Mouse (Mus musculus) lung, postnatal 36 days (tissue): ENCODE results near the gene Hoxb5.

Experiments used
- DNase-seq: peaks from one replicate; pipeline ENCODE4 v3.0.0; 2022; ENCODE audit warnings: mixed read lengths

Hoxb5 gene

GRCm38 (mm10) chr11:96288455-96289221 is 14.5 kb upstream of the Hoxb5 start:
- no peak for DNase-seq

DNA sequence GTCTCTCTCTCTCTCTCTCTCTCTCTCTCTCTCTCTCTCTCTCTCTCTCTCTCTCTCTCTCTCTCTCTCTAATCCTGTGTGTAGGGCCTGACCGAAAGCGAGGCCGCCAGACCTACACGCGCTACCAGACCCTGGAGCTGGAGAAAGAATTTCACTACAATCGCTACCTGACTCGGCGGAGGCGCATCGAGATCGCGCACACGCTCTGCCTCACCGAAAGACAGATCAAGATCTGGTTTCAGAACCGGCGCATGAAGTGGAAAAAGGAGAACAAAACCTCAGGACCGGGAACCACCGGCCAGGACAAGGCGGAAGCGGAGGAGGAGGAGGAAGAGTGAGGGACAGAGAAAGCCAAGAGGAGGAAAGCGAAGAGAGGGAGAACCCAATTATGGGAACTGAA is 13.8 kb upstream of the Hoxb5 start:
- no peak for DNase-seq

GRCm38 (mm10) chr11:96289837-96290236 is 13.3 kb upstream of the Hoxb5 start:
- DNase-seq: no peak

GRCm38 (mm10) chr11:96290705-96291355 is 12.3 kb upstream of the Hoxb5 start:
- no peak for DNase-seq

DNA sequence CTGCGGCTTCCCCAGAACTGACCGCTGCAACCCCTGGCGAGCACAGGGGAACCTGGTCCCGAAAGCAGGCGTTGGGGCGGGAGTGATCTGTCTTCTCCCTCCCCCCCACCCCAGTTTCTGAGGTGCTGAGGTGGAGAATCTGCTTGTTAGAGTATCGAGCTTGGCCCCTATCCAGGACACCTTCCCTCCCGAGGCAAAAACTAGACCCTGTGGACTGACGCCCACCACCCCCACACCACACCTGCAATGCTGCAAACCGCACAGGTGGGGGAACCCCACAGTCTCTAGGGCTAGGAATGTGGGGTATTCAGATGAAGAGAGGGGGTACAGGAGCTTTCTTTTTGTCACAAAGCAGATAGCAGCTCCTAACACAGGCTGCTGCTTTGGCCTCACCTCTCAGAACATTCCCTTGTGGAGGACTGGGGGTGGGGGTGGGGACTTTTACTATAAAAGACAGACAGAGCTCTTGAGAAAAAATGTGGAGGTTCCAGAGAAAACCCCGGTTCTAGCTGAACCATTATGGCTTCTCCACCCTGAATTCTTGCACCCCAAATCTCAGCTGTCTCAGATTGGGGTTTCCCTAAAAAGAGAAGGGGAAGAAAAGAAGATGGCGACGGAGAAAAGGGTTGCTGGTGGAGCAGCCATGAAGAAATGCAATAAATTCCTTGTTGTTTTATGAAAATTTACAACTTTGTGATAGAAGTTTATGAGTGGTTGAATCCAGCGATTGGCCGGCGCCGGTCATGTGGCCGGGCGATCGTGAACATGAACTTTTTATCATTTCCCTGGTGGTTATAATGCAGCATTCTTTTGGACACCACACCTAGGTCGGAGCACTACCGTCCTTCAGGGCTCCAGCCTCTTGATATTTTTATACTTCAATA is 11.2 kb upstream of the Hoxb5 start, which contains the start of gene Hoxb6:
Hoxb6 (plus strand) TSS at position 796 of the 884 bp plus-strand sequence.
- DNase-seq: no peak

- DNase-seq: no peak
Measured at GRCm38 (mm10) chr11:96292565-96293301, 10.4 kb upstream of the Hoxb5 start.

DNA sequence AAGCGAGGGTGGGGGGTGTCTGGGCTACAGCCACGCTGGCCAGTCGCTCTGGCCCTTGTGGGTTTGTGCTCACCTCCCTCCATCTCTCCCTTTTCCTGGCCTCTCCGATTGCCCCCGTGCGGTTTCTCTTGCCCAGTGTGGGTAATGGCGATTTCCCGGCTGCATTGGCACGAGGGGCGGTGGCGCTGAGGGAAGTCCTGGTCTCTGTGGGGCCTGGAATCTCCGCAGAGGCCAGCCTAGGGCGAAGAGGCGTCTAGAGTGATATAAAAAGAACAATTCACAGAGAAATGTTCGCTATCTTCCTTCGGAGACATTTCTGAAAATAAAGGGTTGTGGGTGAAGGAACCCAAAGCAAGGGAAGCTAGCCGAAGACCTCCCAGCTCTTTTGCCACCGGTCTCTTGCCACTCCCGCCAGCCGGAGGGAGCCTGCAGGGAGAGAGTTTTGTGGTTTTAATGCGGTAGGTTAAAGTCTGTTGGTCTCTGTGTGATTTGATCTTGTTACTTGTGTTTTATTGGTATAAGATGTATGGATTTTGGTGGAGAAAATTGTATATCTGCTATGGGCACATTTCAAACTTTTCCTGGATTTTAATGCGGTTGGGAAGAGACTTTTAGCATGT is 9.7 kb upstream of the Hoxb5 start:
- DNase-seq: no peak

- peak; percentile 88 for DNase-seq
Measured at GRCm38 (mm10) chr11:96294245-96295091, 8.7 kb upstream of the Hoxb5 start.

DNA sequence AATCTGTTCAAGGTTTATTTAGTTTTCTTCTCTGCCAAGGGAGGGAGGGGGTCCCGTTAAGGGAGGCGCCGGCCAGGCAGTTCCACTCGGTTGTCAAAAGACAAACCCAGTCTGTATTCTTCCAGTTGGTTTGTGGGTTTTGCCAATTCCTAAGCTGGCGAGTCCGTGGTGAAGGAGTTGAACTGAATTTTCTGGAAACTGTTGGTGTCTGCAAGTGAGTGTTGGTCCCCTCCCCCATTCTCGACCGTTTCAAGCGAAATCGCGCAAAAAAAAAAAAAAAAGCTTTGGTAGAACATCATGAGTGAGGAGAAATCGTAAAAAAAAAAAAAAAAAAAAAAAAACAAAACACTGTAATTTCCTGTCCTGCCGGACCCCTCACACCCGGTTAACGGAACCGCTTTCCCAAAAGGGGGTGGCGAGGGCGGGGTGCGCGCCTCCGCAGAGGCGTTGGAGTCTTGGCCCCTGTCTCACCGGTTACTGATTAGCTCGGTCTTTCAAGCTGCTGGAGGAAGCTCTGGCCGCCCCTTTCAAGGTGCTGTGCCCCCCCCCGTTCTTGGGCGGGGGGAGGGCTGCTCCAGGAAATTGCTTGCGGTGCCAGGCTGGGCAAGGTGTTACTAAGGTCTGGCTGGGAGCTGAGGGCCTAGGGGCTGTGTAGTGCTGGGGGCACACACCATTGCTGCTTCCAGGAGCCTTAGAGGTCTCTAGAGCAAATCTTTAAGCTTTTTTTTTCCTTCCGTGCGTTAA is 7.9 kb upstream of the Hoxb5 start:
- no peak for DNase-seq

GRCm38 (mm10) chr11:96296997-96297396 is 6.1 kb upstream of the Hoxb5 start:
- DNase-seq: no peak

- DNase-seq: no peak
Measured at GRCm38 (mm10) chr11:96297428-96297827, 5.7 kb upstream of the Hoxb5 start.

GRCm38 (mm10) chr11:96297968-96298635 is 5.0 kb upstream of the Hoxb5 start:
- no peak for DNase-seq

DNA sequence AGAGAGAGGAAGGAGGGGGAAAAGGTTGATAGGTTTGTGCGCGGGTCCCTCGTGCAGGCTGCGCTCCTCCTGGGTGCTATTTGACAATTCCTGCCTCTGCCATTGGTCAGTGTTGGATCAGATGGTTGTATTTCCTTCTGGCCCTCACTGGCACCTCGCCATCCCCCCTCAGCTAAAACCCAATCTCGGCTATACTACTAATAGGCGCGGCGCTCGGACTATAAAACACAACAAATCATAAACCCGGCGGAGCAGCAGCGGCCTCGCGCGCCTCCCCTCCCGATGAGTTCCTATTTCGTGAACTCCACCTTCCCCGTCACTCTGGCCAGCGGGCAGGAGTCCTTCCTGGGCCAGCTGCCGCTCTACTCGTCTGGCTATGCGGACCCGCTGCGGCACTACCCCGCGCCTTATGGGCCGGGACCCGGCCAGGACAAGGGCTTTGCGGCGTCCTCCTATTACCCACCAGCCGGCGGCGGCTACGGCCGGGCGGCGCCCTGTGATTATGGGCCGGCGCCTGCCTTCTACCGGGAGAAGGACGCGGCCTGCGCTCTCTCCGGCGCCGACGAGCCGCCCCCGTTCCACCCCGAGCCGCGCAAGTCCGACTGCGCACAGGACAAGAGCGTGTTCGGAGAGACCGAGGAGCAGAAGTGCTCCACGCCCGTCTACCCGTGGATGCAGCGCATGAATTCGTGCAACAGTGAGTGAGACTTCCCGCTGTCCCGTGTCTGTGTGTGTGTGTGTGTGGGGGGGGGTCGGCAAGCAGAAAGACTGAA is 4.1 kb upstream of the Hoxb5 start:
- DNase-seq: peak; percentile 55

- DNase-seq: no peak
Measured at GRCm38 (mm10) chr11:96299781-96300180, 3.4 kb upstream of the Hoxb5 start.

DNA sequence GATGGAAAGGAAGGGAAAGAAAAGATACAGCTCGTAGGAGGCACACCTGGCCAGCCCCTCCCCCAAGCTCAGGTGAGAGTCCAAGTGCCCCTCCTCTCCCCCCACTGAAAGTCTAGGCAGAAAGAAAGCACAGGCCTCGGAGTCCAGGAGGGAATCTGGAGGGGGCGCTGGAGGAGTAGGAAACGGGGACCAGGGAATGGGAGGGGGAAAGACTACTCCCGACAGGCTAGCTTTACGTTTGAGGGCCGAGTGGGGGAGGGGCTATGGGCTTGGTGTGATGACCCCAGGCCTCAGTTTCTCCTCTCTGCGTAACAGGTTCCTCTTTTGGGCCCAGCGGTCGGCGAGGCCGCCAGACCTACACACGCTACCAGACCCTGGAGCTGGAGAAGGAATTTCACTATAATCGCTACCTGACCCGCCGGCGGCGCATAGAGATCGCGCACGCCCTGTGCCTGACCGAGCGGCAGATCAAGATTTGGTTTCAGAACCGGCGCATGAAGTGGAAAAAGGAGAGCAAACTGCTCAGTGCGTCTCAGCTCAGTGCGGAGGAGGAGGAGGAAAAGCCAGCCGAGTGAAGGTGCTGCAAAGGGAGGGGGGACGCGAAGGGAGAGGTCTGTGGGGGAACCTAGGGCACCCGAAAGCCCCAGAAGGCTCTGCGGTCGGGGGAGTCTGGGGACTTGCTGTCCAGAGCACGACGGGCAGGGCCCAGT is 2.6 kb upstream of the Hoxb5 start:
- no peak for DNase-seq

DNA sequence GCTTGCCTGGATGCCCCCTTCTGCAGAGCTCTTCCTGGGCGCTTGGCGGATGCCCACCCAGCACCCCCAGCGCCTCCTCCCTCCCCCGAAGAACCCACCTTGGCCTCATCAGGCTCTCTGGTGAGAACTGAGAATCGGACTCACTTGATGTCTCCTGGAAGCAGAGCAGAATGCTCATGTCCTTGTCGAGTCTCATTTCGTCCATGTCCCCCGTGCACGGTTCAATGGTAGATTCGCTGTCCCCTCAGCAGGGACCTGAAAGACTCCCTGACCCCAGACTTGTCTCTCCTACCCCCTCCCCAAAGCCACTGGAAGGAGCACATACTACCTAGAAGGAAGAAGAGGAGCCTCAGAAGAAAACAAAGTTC is 2.1 kb upstream of the Hoxb5 start:
- no peak for DNase-seq

DNA sequence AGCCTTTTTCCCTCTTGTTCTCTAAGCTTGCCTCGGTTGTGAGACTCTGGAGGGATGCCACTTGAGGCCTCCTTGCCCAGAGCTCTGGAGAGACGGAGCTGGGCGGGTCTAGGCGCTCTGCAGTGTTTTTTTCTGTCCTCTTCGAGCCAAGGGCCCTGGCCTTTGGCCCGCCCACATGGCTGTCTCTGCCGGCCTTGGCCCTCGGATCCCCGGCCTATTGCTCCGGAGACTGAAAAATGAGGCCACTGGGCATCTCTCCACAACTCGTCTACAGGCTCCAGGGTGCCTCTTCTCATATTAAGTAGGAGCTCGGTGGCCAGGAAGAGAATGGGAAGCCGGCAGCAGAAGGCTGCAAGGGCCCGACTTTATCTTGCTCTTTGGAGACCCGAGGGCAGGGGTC is 1.3 kb upstream of the Hoxb5 start:
- DNase-seq: peak; percentile 76

DNA sequence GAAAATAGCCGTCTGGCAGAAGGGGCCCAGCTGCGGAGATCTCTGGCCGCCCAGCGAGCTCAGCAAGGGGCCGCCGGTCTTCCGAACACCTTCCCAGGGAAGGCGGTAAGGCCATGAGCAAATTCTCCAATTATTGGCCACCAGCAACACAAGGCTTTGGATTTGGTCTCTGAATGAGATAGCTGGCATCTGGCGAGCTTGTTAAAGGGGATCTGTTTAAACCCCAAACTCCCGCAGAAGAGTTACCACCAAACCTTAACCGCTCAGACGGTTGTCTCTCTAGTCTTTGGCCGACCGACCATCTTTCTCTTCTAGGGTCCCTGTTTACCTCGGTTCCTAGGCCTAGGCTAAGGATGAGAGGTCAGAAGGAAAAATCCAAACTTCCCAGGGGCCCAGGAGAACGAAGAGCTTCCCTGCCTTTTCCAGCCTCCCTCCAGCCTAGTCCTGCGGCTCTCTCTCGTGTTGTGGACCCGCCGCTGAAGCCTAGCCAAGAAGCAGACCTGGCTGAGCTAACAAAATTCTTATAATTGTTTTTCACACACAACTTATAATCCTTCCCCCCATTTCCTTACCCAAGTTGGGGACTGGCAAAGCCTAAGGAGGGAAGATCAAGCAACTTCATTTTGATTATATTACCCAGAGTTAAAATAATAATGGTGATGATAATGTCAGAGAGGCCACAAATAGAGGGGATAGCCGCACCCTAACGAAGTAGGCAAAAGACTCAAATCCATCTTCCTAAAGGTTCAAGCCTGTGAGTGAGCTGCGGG is 570 bp upstream of the Hoxb5 start:
- no peak for DNase-seq
